Mouse (Mus musculus) erythroblast, embryonic 14.5 days (primary cell): ENCODE measurements at regions not wholly inside any gene's neighbourhood (a gene's known extent, or its start where the extent isn't known, plus 50 kb on each side); places are given as distances from the start of the nearest gene placed in this dataset.

Source experiments
- H3K27me3 ChIP-seq: 2 replicates; pipeline ENCODE4 v1.6.1; 2012; ENCODE audit warnings: inconsistent platforms; ENCODE audit not compliant: control insufficient read depth
- H3K36me3 ChIP-seq: 2 replicates; pipeline ENCODE4 v1.6.1; 2012; ENCODE audit warnings: mild to moderate bottlenecking, inconsistent platforms; ENCODE audit not compliant: control insufficient read depth
- H3K4me1 ChIP-seq: 2 replicates; pipeline ENCODE4 v1.6.1; 2012; ENCODE audit warnings: inconsistent platforms; ENCODE audit not compliant: control insufficient read depth
- H3K4me3 ChIP-seq: replicated peaks from 2 replicates; pipeline ENCODE3; 2012; ENCODE audit warnings: moderate library complexity, mild to moderate bottlenecking, inconsistent platforms
- H3K9me3 ChIP-seq: 2 replicates; pipeline ENCODE4 v1.6.1; 2012; ENCODE audit warnings: low read length, inconsistent platforms, mixed read lengths; ENCODE audit not compliant: control insufficient read depth
- GATA1 ChIP-seq: IDR thresholded peaks from 2 replicates; pipeline ENCODE4 v1.6.1; 2012; ENCODE audit warnings: low read length, inconsistent platforms, mixed read lengths
- TAL1 ChIP-seq: IDR thresholded peaks from 3 replicates; pipeline ENCODE4 v1.6.1; 2012; ENCODE audit warnings: low read length, inconsistent platforms, mixed read lengths

DNA sequence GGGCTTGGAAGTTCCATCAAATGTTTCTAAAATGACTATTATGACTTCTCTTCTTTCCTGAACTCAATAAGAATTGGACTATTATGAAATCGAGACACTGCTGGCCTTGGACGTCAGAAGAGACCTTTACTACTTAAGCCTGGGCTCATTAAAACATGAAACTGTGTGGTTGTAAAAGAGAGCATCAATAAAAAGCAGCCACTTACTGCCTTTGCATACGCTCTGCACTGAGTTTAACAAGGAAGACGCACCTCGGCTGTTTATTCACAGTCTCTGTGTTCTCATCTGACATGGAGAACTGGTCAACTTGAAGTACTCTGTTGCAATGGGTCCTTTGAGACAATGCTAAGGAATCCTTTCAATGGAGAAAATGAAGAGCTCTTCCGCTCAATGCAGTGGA lies 399.8 kb upstream of the Dcn start:
- Histone ChIP-seq H3K36me3 (no peaks in the 10 kb centered on the region), H3K4me1 (no peaks in the 10 kb centered on the region), H3K9me3 (no peaks in the 10 kb centered on the region; the same call in 1 of the 2 replicates), H3K27me3 (no peaks in the 10 kb centered on the region), H3K4me3 (no peak overlapping the region)
- no peak for TF ChIP-seq GATA1
- TF ChIP-seq TAL1 = no peak

DNA sequence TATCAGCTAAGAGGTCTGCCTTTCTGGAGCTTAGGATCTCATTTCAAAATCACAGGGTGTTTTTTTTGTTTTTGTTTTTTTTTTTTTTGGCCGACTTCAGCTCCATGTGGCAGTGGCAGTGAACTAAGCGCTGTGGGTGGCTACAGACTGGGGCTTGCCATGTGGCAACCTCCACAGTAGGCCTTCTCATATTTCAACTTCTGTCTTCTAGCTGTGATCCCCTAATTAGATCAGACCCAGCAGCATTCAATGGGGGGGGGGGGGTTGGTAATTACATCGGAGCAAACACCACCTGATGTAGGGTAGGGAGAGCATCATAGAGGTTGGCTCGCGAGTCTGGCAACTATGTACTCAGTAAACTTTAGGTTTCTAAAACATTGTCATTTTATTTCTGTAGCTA lies 392.1 kb upstream of the Dcn start:
- H3K9me3 ChIP-seq = no peaks in the 10 kb centered on the region
- no peaks in the 10 kb centered on the region for H3K36me3 ChIP-seq
- no peaks in the 10 kb centered on the region for H3K27me3 ChIP-seq
- H3K4me1 ChIP-seq = no peaks in the 10 kb centered on the region
- TF ChIP-seq TAL1 (no peak), GATA1 (no peak)
- no peak overlapping the region for H3K4me3 ChIP-seq

- Histone ChIP-seq H3K27me3 (no peaks in the 10 kb centered on the region), H3K4me1 (no peaks in the 10 kb centered on the region), H3K36me3 (no peaks in the 10 kb centered on the region), H3K9me3 (no peaks in the 10 kb centered on the region), H3K4me3 (no peak overlapping the region)
- TF ChIP-seq GATA1 (no peak), TAL1 (no peak)
These were observed 389.2 kb upstream of the Dcn start for GRCm38 (mm10) chr10:97090254-97090653.

DNA sequence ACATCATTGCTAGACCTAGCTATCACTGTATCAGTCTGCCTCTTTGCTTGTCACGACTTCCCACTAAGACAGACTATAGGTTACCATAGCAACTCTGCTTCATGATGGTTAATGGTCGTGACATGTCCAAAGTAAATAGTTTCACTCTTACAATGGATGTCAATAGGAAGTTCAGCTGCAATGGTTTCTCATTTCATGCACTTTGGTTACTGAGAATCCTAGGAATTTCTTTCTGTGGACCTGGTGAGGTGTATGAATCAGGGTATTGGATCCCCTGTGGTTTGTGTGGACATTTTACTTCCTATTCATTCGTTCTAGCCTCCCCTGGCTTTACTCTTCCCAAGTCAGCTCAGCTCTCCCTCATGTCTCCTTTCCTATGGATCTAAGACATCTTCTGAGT lies 385.5 kb upstream of the Dcn start:
- Histone ChIP-seq H3K27me3 (no peaks in the 10 kb centered on the region), H3K36me3 (no peaks in the 10 kb centered on the region), H3K4me3 (no peak overlapping the region), H3K9me3 (no peaks in the 10 kb centered on the region), H3K4me1 (no peaks in the 10 kb centered on the region)
- no peak for TF ChIP-seq TAL1
- no peak for TF ChIP-seq GATA1

- Histone ChIP-seq H3K36me3 (no peaks in the 10 kb centered on the region), H3K4me3 (no peak overlapping the region), H3K9me3 (peaks cover 26% of the 10 kb centered on the region), H3K27me3 (no peaks in the 10 kb centered on the region), H3K4me1 (no peaks in the 10 kb centered on the region)
- TF ChIP-seq GATA1 (no peak), TAL1 (no peak)
These were observed 364.9 kb upstream of the Dcn start for GRCm38 (mm10) chr10:97114501-97114900.

- H3K27me3 ChIP-seq = no peaks in the 10 kb centered on the region
- no peak overlapping the region for H3K4me3 ChIP-seq
- H3K36me3 ChIP-seq = no peaks in the 10 kb centered on the region
- no peak for TF ChIP-seq TAL1
- no peak for TF ChIP-seq GATA1
- H3K4me1 ChIP-seq = no peaks in the 10 kb centered on the region
- H3K9me3 ChIP-seq = peaks cover 3% of the 10 kb centered on the region
These were observed 356.7 kb upstream of the Dcn start for GRCm38 (mm10) chr10:97122693-97123092.

DNA sequence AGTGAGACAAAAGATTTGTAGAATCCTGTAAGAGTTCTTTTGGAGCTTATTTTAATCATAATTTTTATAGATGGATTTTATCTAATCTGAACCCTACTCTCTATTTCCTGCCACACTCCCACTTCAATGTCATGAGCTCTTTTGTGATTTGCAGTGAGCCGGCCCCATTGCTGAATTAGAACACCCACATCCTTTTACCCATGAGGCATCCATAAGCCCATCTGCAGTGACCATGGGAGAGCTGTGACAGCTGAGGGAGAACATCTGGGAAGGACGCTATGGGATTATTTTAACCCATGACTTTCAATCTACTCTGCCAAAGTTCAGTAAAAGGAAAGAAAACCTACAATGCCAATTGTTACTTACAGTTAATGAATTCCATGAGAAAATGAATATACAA lies 337.8 kb upstream of the Dcn start:
- Histone ChIP-seq H3K4me3 (no peak overlapping the region), H3K27me3 (no peaks in the 10 kb centered on the region), H3K9me3 (no peaks in the 10 kb centered on the region), H3K4me1 (no peaks in the 10 kb centered on the region), H3K36me3 (no peaks in the 10 kb centered on the region)
- TF ChIP-seq GATA1 (no peak), TAL1 (no peak)

DNA sequence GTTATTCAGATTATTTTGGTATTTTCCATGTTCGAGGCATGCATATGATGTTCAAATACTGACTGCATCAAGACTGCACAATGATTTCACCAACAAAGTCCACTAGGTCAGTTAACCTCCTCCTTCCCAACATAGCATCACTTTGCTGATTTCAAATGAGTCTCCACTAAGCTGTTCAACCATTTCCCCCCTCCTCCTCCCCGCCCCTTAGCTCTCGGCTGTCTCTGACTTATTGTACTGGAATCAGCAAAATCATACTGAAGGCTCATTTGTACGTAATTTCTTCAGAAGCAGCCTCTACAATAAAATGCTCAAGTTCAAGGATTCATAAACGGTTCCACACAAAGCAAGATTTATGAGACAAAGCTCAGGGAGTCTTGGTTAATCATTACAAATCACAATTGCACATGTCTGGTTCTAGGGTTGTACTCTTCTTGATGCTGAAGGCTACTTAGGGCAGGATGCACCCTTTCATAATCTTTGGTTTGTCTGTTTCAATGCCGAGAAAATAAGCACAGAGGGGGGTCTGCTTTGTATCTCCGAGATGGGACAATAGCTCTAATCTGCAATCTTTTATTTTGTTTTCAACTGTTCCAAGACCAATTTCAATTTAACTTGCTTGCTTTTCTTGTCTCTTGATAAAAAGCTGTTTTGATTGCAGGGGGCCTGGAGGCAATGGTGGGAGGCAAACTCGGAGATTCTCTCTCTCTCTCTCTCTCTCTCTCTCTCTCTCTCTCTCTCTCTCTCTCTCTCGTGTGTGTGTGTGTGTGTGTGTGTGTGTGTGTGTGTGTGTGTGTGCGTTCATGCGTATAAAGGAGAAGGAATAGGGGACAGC lies 320.6 kb upstream of the Dcn start:
- no peak for TF ChIP-seq GATA1
- no peak for TF ChIP-seq TAL1
- H3K36me3 ChIP-seq = no peaks in the 10 kb centered on the region
- H3K27me3 ChIP-seq = no peaks in the 10 kb centered on the region
- H3K4me3 ChIP-seq = no peak overlapping the region
- H3K9me3 ChIP-seq = no peaks in the 10 kb centered on the region
- H3K4me1 ChIP-seq = no peaks in the 10 kb centered on the region

DNA sequence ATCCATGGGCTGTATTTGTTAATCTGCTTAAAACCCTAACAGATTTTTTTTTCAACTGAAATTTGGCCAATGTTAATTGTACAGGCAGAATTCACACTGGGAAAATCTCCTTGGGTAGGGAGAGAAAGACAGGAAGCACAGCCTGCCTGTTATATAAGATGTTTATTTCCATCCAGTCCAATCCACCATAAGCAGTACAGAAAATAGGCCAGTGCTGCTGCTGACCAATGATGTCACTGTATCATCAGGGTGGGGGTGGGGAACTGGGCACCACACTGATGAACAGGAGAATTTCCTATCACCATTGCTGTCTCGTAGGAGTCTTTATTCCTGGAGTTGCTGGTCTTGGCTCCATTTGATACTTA lies 320.0 kb upstream of the Dcn start:
- Histone ChIP-seq H3K4me3 (no peak overlapping the region), H3K27me3 (no peaks in the 10 kb centered on the region), H3K4me1 (no peaks in the 10 kb centered on the region), H3K9me3 (no peaks in the 10 kb centered on the region), H3K36me3 (no peaks in the 10 kb centered on the region)
- TF ChIP-seq GATA1 = no peak
